Mouse (Mus musculus) stomach, embryonic 16.5 days (tissue): ENCODE measurements around the gene Tsga10ip. TPM values are rescaled to one million over a fixed set of nuclear protein-coding genes. Genes with fewer than 3 reads are reported as not detected.
"Not testable (repeated sequence)": the region's sequence is repeated elsewhere in the genome, so short reads cannot be mapped to it uniquely, and the experiment has no call there.

Experiments
- ATAC-seq: fragments of 200-750 bp; cut with Nextera tagmentation; 2 replicates; pipeline ENCODE4 v1.8.0; 2017; ENCODE audit warnings: moderate number of reproducible peaks, moderate TSS enrichment; ENCODE audit not compliant: insufficient read depth, low FRiP score
- H3K27ac ChIP-seq: fragments of 300-500 bp; sonication (generic); 2 replicates; pipeline ENCODE4 v1.5.1; 2014; ENCODE audit warnings: low read length
- H3K27me3 ChIP-seq: fragments of 300-500 bp; sonication (generic); 2 replicates; pipeline ENCODE4 v1.6.1; 2014; ENCODE audit warnings: low read length, control low read depth, mixed read lengths; ENCODE audit not compliant: control insufficient read depth, insufficient read depth
- H3K36me3 ChIP-seq: fragments of 300-500 bp; sonication (generic); 2 replicates; pipeline ENCODE4 v1.6.1; 2014; ENCODE audit warnings: low read length; ENCODE audit not compliant: control insufficient read depth, insufficient read depth
- H3K4me1 ChIP-seq: fragments of 300-500 bp; sonication (generic); 2 replicates; pipeline ENCODE4 v1.6.1; 2014; ENCODE audit warnings: low read length, control low read depth, mixed read lengths; ENCODE audit not compliant: control insufficient read depth, insufficient read depth
- H3K4me2 ChIP-seq: fragments of 300-500 bp; sonication (generic); 2 replicates; pipeline ENCODE4 v1.6.1; 2014; ENCODE audit warnings: low read depth, low read length, mixed read lengths
- H3K4me3 ChIP-seq: fragments of 300-500 bp; sonication (generic); replicated peaks from 2 replicates; pipeline ENCODE4 v1.5.1; 2014; ENCODE audit warnings: mild to moderate bottlenecking, low read length
- H3K9ac ChIP-seq: fragments of 300-500 bp; sonication (generic); 2 replicates; pipeline ENCODE4 v1.6.1; 2014; ENCODE audit warnings: low read length
- H3K9me3 ChIP-seq: fragments of 300-500 bp; sonication (generic); replicated peaks from 2 replicates; pipeline ENCODE4 v1.6.1; 2016; ENCODE audit warnings: low read length, control low read depth; ENCODE audit not compliant: control insufficient read depth
- WGBS: fragments of 180-500 bp; shearing (Covaris S2); extraction: QIAGEN DNeasy Blood & Tissue Kit; methylation state at CpG from one replicate; pipeline ENCODE4 v1.1.7; 2014; 5-methylcytosine and 5-hydroxymethylcytosine counted together
- polyA plus RNA-seq: library from polyadenylated mRNA; unstranded; fragments of >200 nt; fragmentation: Nextera tagmentation; extraction: Ambion mirVana; gene quantifications from 2 replicates; pipeline ENCODE4 v1.2.1, GENCODE M21; 2015

The Tsga10ip gene
- polyA plus RNA-seq, 1 experiment from 2014 or later = 8.9 TPM

- Histone ChIP-seq H3K27ac (no peak overlapping the region), H3K9ac (no peak overlapping the region), H3K4me1 (peaks cover 8% of the 10 kb centered on the region; the same call in 1 of the 2 replicates), H3K36me3 (no peaks in the 10 kb centered on the region), H3K27me3 (no peaks in the 10 kb centered on the region), H3K4me3 (no peak overlapping the region), H3K4me2 (no peak overlapping the region), H3K9me3 (no peaks in the 10 kb centered on the region)
- no peak for ATAC-seq
- WGBS = 94% methylated on average over 8 of the region's 8 CpGs
Measured at GRCm38 (mm10) chr19:5418750-5419466, 16.6 kb upstream of the Tsga10ip start.

DNA sequence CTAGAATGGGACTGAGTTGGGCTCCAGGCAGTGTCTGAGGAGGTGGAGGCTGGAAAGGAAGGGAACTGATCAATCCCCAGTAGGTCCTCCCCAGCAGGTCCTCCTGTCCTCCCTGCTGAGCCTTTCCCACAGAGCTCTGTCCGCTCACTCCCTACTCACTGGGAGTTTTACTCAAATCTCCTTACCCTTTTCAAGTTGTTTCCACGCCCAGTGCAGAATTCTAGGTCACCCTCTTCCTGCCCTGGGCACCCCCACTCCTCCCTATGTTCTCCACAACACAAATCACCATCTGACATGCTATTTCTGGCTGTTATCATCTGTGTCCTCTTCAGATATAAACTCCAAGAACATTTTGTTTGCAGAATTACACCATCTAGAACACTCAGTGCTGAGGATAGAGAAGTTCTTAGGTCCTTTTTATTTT is 12.2 kb upstream of the Tsga10ip start:
- Histone ChIP-seq H3K27me3 (no peaks in the 10 kb centered on the region), H3K36me3 (no peaks in the 10 kb centered on the region), H3K9ac (no peak overlapping the region), H3K4me3 (no peak overlapping the region), H3K9me3 (no peaks in the 10 kb centered on the region), H3K4me1 (no peaks in the 10 kb centered on the region), H3K4me2 (no peak overlapping the region), H3K27ac (no peak overlapping the region)
- ATAC-seq = no peak
- 72% methylated on average over 2 of the region's 2 CpGs for WGBS

DNA sequence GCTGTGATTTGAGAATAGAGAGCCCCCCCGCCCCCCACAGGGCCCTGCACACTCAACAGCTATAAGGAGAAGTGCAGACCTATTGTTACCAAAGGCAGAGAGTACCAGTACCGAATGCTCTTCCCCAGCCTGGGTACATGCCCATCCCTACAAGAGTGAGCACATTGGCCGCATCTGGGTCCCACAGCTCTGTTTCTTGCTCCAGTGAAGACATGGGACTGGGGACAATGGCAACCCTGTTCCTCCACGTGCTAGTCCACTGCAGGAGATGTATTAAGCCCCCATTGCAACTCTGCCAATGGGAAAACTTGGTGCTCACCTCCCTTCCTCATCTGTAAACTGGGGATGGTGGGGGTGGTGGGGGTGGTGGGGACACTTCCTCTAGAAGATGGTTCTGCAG is 11.5 kb upstream of the Tsga10ip start:
- Histone ChIP-seq H3K36me3 (no peaks in the 10 kb centered on the region), H3K9me3 (no peaks in the 10 kb centered on the region), H3K9ac (no peak overlapping the region), H3K4me3 (no peak overlapping the region), H3K4me2 (no peak overlapping the region), H3K27ac (no peak overlapping the region), H3K27me3 (no peaks in the 10 kb centered on the region), H3K4me1 (no peaks in the 10 kb centered on the region)
- 70% methylated on average over 4 of the region's 4 CpGs for WGBS
- ATAC-seq = no peak

DNA sequence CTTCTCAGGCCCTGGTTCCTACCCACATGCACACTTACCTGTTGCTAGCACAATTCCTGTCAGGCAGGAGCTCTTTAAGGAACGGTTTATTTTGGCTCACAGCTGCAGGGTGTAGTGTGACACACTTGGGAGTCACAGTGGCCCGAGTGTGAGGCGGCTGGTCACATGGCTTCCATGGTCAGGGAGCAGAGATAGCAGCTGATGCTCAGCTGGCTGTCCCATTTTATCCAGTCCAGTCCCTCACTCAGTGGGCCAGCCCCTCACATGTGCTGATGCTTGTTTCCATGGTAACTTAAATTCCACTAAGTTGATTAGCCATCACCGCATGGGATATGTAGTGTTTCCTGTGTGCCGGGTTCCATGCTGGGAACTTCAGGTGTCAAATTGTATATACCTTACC is 9.6 kb upstream of the Tsga10ip start:
- no peak overlapping the region for H3K4me3 ChIP-seq
- H3K9me3 ChIP-seq = no peaks in the 10 kb centered on the region
- no peak overlapping the region for H3K27ac ChIP-seq
- ATAC-seq = no peak
- H3K9ac ChIP-seq = no peak overlapping the region
- H3K4me1 ChIP-seq = no peaks in the 10 kb centered on the region
- H3K27me3 ChIP-seq = no peaks in the 10 kb centered on the region
- WGBS = 60% methylated on average over 5 of the region's 5 CpGs
- H3K4me2 ChIP-seq = no peak overlapping the region
- no peaks in the 10 kb centered on the region for H3K36me3 ChIP-seq

GRCm38 (mm10) chr19:5410641-5411040 is 8.3 kb upstream of the Tsga10ip start:
- H3K4me3 ChIP-seq = no peak overlapping the region
- H3K36me3 ChIP-seq = no peaks in the 10 kb centered on the region
- H3K4me1 ChIP-seq = no peaks in the 10 kb centered on the region
- no peak for ATAC-seq
- H3K27ac ChIP-seq = no peak overlapping the region
- no peak overlapping the region for H3K4me2 ChIP-seq
- no peaks in the 10 kb centered on the region for H3K27me3 ChIP-seq
- no peak overlapping the region for H3K9ac ChIP-seq
- 81% methylated on average over 5 of the region's 5 CpGs for WGBS
- H3K9me3 ChIP-seq = no peaks in the 10 kb centered on the region

DNA sequence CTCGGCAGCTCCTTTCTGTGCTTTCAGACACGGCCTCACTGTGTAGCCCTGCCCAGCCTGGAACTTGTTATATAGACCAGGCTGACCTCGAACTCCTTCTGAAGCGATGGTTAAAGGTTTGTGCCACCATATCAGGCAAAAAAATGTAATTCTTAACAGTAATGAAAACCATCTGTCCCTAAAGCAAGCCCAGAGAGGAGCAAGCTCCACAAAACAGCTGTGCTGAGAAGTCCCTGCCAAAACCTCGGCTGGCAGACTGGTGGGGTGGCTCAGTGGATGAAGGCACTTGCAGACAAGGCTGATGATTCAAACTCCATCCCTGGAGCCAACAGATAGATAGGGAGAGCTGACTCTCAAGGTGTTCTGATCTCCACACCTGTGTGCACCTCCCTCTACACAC is 6.7 kb upstream of the Tsga10ip start:
- no peaks in the 10 kb centered on the region for H3K27me3 ChIP-seq
- H3K4me3 ChIP-seq = no peak overlapping the region
- no peaks in the 10 kb centered on the region for H3K36me3 ChIP-seq
- no peaks in the 10 kb centered on the region for H3K4me1 ChIP-seq
- no peak for ATAC-seq
- WGBS = 71% methylated on average over 5 of the region's 5 CpGs
- H3K27ac ChIP-seq = no peak overlapping the region
- H3K9me3 ChIP-seq = no peaks in the 10 kb centered on the region
- H3K9ac ChIP-seq = no peak overlapping the region
- H3K4me2 ChIP-seq = no peak overlapping the region

GRCm38 (mm10) chr19:5408057-5409001 is 6.0 kb upstream of the Tsga10ip start:
- peak overlapping the region; percentile 79; the same call in 1 of the 2 replicates for H3K4me2 ChIP-seq
- no peak overlapping the region for H3K9ac ChIP-seq
- WGBS = 82% methylated on average over 13 of the region's 13 CpGs
- no peaks in the 10 kb centered on the region for H3K4me1 ChIP-seq
- no peak for ATAC-seq
- no peak overlapping the region for H3K27ac ChIP-seq
- no peak overlapping the region for H3K4me3 ChIP-seq
- H3K9me3 ChIP-seq = no peaks in the 10 kb centered on the region
- H3K36me3 ChIP-seq = no peaks in the 10 kb centered on the region
- no peaks in the 10 kb centered on the region for H3K27me3 ChIP-seq

DNA sequence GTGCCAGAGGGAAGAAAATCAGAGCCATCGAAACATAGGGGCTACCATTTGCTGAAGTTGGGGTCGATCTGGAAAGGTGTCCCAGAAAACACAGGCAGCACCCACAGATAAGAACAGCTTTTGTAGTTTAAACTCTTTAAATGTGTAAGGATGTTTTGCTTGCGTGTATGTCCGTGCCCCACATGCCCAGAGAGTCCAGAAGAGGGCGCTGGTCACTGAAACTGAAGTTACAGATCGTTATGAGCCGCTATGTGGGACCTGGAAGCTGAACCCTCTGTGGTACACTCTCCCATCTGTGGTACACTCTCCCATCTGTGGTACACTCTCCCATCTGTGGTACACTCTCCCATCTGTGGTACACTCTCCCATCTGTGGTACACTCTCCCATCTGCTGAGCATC is 4.8 kb upstream of the Tsga10ip start:
- Histone ChIP-seq H3K27me3 (no peaks in the 10 kb centered on the region), H3K9ac (peak overlapping the region; percentile 78), H3K4me3 (peak overlapping the region; percentile 58), H3K36me3 (no peaks in the 10 kb centered on the region), H3K9me3 (no peaks in the 10 kb centered on the region), H3K4me2 (peak overlapping the region; percentile 79), H3K27ac (peak overlapping the region; percentile 81), H3K4me1 (no peaks in the 10 kb centered on the region)
- ATAC-seq = peak; percentile 57
- 9% methylated on average over 7 of the region's 7 CpGs for WGBS

- Histone ChIP-seq H3K4me3 (peak overlapping the region; percentile 58), H3K9ac (peak overlapping the region; percentile 78), H3K4me2 (peak overlapping the region; percentile 79), H3K27ac (peak overlapping the region; percentile 81)
- H3K4me1 ChIP-seq, H3K27me3 ChIP-seq, H3K9me3 ChIP-seq, H3K36me3 ChIP-seq: not testable (repeated sequence)
- 12% methylated on average over 21 of the region's 25 CpGs for WGBS
- peak; percentile 75 for ATAC-seq
Measured at GRCm38 (mm10) chr19:5406531-5407126, 4.3 kb upstream of the Tsga10ip start.
